Mouse (Mus musculus) cerebellum, adult 11-12 months (tissue): Measurements from ENCODE around the gene Hoxa2.

ENCODE experiments used
- DNase-seq: peaks from one replicate; pipeline ENCODE4 v3.0.0; 2022

Hoxa2 gene

DNA sequence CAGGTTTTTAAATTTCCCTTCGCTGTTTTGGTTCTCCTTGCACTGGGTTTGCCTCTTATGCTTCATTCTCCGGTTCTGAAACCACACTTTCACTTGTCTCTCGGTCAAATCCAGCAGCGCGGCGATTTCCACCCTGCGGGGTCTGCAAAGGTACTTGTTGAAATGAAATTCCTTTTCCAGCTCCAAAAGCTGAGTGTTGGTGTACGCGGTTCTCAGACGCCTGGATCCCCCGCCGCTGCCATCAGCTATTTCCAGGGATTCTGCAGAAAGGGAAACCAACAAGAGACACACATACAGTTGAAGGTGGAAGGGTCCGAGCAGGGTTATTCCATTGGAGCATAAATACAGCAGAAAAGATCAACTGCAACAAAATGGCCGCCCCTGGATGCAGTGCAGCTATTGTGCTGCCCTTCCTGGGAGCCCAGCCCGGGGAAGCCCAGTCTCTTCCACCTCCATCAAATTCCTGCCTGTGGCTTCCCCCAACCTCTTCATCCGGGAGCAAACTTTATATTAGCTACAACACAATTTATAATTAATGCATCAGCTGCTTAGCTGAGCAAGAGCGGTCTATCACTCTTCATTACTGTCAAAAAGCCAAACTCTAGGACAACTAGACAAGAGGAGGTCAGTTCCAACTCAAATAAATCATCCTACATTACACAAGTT is 1.1 kb downstream of the Hoxa2 start:
- no peak for DNase-seq

GRCm38 (mm10) chr6:52162611-52163365 is 1.8 kb downstream of the Hoxa2 start:
- DNase-seq = no peak

GRCm38 (mm10) chr6:52162093-52162380 is 2.6 kb downstream of the Hoxa2 start:
- DNase-seq = no peak

DNA sequence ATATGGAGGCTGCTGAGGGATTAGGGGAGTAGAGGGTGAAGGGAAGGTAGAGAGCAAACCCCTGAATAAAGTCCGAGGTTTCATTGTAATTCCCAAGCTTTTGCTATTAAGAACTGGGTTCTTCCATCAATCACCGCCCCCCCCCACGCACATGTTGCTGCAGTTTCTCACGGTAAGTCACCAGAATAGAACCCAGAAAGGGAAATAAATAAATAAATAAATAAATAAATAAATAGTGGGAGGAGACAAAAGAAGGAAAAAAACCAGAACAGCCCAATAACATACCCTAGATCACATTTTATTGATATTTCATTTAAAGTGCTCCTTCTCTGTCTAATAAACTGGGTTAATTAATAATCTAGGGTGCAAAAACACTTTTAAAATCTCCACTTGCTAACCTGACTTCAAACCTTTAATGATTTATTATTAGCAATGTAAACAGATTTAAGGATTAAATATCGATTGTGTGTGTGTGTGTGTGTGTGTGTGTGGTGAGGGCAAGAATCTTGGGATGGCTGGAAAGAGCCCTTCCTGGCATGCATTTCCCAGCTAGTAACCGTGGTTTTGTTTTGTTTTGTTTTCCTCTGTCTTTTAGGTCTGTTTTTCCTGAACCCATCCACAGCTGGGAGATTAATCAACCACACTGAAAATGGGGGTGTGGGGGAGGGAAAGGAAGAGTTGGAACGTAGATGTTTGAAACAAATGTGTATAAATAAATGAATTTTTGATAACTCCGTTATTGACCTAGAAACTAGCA is 3.1 kb downstream of the Hoxa2 start:
- no peak for DNase-seq

- DNase-seq = no peak
Measured at GRCm38 (mm10) chr6:52160511-52161335, 3.9 kb downstream of the Hoxa2 start.

- no peak for DNase-seq
Measured at GRCm38 (mm10) chr6:52159979-52160378, 4.7 kb downstream of the Hoxa2 start.

GRCm38 (mm10) chr6:52159164-52159761 is 5.4 kb downstream of the Hoxa2 start:
- DNase-seq = no peak

- DNase-seq = no peak
Measured at GRCm38 (mm10) chr6:52158276-52159051, 6.2 kb downstream of the Hoxa2 start, which contains the start of gene Hoxa1. TSS of gene Hoxa1 (minus strand) at chr6:52158317.

DNA sequence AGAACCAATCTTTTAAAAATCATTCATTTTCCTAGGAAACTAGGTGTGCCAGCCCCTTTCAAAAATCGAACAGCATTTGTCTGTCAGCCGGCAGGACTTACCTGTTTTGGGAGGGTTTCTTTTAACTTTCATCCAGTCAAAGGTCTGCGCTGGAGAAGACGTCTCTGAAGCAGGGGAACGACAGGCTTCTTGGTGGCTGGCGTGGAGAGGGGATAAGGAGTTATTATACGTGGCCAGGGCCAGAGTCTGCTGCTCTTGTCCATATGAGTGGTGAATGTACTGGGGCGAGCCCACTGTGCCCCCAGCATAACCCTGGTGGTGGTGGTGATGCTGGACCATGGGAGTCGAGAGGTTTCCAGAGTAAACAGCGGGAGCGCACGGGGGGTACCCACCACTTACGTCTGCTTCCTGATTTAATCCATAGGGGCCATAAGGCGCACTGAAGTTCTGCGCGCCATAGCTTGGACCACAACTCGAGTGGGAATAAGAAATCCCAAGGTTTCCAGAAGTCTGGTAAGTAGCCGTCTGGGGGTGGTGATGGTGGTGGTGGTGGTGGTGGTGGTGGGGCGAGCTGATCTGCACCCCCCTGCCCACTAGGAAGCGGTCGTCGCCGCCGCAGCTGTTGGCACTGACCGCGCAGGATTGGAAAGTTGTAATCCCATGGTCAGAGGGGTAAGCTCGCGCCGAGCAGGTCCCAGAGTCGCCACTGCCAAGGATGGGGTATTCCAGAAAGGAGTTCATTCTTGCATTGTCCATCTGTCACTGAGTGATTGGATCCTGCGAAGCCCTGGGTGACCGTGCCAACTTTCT is 7.0 kb downstream of the Hoxa2 start:
- DNase-seq = no peak

- DNase-seq = no peak
Measured at GRCm38 (mm10) chr6:52156551-52157200, 8.0 kb downstream of the Hoxa2 start.

DNA sequence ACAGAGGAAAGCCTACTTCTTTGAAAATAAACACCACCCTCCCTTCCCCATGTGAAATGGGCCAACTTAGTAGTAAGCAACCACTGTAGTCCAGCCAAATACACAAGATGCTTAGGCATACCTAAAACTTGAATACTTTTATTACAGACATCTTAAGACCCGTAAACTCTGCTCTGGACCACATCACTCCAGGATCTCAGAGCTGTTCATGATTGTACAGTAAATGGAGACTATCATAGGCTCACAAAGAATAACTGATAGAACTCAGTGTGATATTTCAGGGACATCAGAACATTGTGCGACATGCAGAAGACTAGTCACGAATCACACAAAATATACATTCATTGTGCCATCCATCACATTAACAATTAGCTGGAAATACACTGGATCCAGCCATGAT is 9.2 kb downstream of the Hoxa2 start:
- no peak for DNase-seq

- no peak for DNase-seq
Measured at GRCm38 (mm10) chr6:52154044-52154443, 10.6 kb downstream of the Hoxa2 start.

DNA sequence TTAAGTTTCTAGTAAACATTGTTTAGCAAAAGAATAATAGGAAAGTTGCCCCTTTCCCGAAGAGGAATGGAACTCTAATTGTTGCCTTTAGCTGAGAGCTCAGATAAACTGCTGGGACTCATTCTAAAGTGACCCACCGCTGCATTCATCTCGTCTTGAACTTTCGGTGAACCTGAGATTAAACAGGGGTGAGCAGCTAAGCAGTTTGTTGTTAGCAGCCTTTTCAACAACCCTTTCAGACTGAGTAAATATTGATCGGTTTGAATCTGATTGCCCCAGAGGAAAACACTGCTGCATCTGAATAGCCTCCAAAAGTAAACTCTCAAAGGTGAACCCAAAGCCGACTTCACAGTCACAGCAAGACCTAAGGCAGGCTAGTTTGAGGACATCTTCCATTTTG is 11.4 kb downstream of the Hoxa2 start:
- no peak for DNase-seq

GRCm38 (mm10) chr6:52152226-52153193 is 12.1 kb downstream of the Hoxa2 start:
- DNase-seq = no peak

- DNase-seq = no peak
Measured at GRCm38 (mm10) chr6:52151571-52151970, 13.1 kb downstream of the Hoxa2 start.

- no peak for DNase-seq
Measured at GRCm38 (mm10) chr6:52150401-52150966, 14.1 kb downstream of the Hoxa2 start.

DNA sequence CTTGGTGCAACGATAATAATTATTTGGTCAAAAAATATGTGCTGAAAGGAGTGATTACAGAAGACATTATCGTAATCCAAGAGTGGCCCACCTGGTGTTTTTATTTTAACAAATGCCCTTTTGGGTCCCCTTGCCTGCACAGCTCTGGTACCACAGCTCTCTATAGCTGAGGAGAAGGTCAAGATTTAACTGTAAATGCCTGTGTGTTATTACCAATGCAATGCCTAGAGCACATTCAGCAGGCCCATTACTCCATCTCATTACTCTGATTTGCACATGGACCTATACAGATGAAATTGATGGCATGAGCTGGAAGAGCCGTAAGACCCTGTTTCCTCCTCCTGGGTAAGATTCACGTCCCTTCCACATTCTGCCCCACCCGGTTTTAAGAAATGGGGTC is 25.5 kb downstream of the Hoxa2 start:
- DNase-seq = no peak

GRCm38 (mm10) chr6:52138576-52138975 is 26.1 kb downstream of the Hoxa2 start:
- DNase-seq = no peak
